Mouse (Mus musculus) heart, postnatal 10 days (tissue): ENCODE measurements around the gene Slc35f4. TPM values are rescaled to one million over a fixed set of nuclear protein-coding genes. Genes with fewer than 3 reads are reported as not detected.

Experiments
- DNase-seq, 2 experiments: peaks; one replicate each; pipeline ENCODE4 v3.0.0; 2021
- intact Hi-C: fragments of 180-260 bp; cut with DNase I; formaldehyde crosslinking; loops from one replicate; pipeline ENCODE4 v1.15.1; 2025
- total RNA-seq, 2 experiments: library from RNA; stranded (reverse); gene quantifications; 2 replicates each; pipeline ENCODE4 v1.2.3; 2021

Slc35f4 gene
- not detected for total RNA-seq

DNA sequence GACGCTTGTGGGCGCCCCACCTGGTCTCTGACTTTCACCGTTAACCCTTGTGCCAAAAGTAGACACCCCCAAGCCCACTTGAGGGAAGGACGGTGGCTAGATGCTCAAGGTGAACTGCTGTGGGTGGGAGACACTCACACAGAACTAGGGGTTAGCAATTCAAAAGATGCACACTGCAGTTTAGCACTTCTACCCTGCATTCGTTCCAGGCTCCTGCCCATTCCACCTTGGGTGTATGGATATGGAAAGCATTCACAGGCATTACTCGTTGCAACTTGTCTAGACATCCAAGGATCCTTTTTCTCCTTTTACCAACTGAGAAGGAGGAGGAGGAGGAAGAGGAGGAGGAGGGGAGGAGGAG lies at the start of gene Slc35f4:
Gene Slc35f4 (minus strand): TSS at position 116 of the 361 bp plus-strand sequence.
- DNase-seq = no peak
- intact Hi-C loops = loop anchor here (5.0 kb wide), 1 partner anchor 39 kb away; no protein-coding TSS in a partner anchor

GRCm38 (mm10) chr14:49568369-49568768 lies 42.5 kb upstream of the Slc35f4 start:
- no peak for DNase-seq
- intact Hi-C loops = no loop called here

DNA sequence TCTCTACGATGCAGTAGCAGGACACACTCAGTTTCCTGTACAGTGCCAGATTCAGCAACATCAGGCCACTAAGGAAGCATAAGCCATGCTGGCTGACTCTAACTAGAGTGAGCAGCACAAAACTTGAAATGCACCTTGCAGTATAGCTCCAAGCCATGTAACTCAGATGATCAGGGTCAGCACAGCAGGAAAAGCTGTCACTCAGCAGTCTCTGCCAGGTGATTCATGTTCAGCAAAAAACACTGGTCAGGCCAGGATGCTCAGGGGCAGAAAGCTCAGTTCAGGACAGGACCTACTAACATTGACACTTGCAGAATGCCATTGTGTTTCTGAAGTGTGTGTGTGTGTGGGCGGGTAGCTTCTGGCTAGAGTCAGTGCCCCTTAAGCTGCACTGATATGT lies 34.9 kb upstream of the Slc35f4 start:
- DNase-seq = no peak
- intact Hi-C loops = no loop called here

GRCm38 (mm10) chr14:49540104-49540503 lies 14.3 kb upstream of the Slc35f4 start:
- DNase-seq = peak; percentile 40 to 60
- intact Hi-C loops = loop anchor here (1.0 to 5.0 kb wide), 3 partner anchors 147 to 302 kb away; no protein-coding TSS in a partner anchor

DNA sequence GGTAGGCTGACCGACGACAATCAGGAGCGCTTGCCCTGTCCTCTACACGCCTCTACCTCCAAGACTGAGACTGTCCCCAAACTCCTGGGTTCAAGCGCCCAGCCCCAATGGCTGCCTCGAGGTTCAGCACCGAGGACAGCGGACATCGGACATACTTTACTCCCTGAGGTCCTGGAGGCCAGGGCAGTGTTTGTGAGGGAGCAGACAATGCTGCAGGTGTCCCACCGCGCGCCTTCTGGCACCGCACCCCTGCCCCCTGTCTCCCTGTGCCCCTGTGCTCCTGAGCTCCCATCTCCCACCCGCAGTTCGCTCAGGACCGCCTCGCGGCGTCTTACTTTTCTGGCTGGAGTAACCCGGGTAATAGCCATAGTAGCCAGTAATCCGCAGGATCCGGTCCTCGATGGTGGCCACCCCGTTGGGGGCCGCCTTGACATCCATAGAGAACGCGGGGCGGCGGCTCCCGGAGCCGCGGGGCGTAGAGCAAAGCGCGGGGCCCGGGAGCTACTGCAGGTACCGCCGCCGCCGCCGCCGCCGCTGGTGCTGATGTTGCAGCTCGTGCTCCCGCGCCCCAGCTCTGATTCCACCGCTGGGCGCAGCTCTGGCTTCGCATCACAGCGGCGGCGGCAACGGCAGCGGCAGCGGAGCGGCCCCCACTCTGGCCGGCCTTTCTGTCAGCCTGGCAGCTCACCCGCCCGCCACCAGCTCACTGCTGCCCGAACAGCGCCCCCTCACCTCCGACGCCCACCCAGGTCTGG lies 493 bp downstream of the Slc35f4 start:
- intact Hi-C loops = loop anchor here (5.0 kb wide), 1 partner anchor 38 kb away; no protein-coding TSS in a partner anchor
- DNase-seq = peak; percentile 80 to 85

DNA sequence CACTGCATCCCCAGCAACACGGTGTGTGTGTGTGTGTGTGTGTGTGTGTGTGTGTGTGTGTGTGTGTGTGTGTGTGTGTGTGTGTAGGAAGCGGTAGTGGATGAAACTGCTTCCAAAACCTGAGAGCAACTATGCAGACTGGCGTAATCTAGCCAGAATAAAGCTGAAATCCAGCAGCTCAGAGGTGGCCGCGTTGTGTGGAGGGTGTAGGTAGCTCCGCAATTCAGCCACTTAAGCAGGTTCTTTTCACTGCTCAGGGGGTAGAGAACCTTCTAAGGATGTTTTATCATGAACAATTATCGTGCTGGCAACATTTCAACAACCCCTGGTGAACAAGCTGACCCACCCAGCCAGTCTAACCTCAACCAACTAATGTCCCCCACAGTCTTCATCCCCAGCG lies 1.2 kb downstream of the Slc35f4 start:
- intact Hi-C loops = loop anchor here (5.0 kb wide), 1 partner anchor 37 kb away; no protein-coding TSS in a partner anchor

DNA sequence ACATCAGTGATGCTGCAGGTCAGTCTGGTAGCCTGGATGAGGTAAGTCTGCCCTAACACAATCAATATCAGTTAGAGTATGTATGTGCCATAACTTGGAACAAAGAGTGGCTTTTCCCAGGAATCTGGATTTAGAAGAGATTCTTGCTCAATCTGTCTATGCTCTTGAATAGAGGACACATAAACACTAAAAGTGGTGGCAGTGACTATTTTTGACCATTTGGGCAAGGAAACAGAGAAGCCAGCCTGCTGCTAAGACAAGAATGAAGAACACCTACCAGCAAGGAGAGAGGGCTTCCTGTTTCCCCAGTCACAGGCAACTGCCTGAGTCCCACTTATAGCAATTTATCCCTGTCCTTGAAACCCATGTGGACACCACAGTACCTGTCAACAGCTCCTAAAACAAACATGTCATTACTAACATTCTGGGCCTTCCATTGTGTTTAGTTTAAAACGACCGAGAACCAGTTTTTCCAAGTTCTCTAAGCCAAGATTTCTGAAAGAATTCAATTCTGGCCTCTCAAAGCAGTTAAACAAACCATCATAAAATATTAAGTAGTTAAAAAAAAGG lies 10.7 kb downstream of the Slc35f4 start:
- no peak for DNase-seq
- intact Hi-C loops = no loop called here

More for the DNA sequence above, 1.2 kb downstream of the Slc35f4 start:
- no peak for DNase-seq

GRCm38 (mm10) chr14:49514137-49514536 lies 11.7 kb downstream of the Slc35f4 start:
- peak; percentile 44 to 47 for DNase-seq
- intact Hi-C loops = no loop called here

DNA sequence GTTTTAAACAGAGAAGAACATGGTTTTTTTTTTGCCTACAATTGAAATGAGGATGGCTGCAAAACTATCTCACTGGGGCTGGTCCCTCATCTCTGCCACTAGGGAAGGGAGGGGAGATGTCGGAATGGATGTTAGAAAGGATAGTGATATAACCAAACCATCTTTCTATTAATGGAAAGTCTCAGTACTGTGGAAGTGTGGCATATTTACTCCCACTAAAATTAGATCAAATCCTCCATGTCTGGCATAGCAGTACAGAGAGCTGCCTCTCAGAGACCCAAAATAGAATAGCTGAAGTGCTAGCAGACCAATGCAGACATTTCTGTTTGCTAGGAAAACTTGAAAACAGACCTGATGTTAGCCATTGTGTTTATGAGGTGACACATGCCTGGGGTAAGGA lies 30.7 kb downstream of the Slc35f4 start:
- intact Hi-C loops = no loop called here
- peak in 1 of 2 experiments; percentile 21 for DNase-seq

DNA sequence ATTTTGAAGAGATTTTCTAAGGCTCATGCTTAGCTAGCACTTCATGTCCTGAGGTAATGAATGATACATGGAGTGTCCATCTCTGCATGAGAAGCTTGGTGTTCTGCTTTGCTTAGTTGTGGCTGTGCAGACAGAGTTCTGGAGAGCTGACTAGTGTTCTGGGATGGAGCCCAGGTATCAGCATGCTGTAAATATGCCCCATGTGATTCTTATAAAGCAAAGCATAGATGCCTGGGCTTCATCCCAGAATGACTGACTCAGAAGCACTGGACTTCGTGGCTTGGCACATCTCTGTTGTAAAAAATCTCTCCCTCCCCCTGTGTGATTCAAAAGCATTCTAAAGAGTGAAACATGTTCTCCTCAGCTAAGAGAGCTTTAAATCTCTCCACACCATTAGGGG lies 32.1 kb downstream of the Slc35f4 start:
- intact Hi-C loops = no loop called here
- peak; percentile 48 to 76 for DNase-seq

- no peak for DNase-seq
- intact Hi-C loops = no loop called here
Observed at GRCm38 (mm10) chr14:49492506-49492905, 33.3 kb downstream of the Slc35f4 start.

- intact Hi-C loops = no loop called here
- no peak for DNase-seq
Observed at GRCm38 (mm10) chr14:49476602-49477001, 49.2 kb downstream of the Slc35f4 start.

DNA sequence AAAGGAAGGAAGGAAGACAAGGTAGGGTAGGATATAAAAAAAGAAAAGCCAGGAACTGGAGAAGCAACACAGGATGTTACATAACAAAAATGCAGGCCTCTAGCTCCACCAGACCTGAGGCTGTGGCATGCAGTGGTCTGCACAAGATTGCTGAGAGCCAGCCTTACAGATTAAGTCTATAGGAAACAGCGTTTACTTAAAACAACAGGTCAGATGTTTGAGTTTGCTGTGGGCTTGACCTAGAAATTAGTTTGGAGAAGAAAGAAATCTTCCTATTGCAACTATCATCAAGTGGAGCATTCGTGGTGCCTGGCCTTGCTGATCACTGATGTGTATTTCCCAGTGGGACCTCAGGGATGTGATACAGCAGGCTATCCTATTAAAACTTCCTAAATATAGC lies 64.1 kb downstream of the Slc35f4 start:
- intact Hi-C loops = no loop called here
- peak; percentile 4 to 6 for DNase-seq

- intact Hi-C loops = no loop called here
- DNase-seq = no peak
Observed at GRCm38 (mm10) chr14:49460799-49461198, 65.0 kb downstream of the Slc35f4 start.

DNA sequence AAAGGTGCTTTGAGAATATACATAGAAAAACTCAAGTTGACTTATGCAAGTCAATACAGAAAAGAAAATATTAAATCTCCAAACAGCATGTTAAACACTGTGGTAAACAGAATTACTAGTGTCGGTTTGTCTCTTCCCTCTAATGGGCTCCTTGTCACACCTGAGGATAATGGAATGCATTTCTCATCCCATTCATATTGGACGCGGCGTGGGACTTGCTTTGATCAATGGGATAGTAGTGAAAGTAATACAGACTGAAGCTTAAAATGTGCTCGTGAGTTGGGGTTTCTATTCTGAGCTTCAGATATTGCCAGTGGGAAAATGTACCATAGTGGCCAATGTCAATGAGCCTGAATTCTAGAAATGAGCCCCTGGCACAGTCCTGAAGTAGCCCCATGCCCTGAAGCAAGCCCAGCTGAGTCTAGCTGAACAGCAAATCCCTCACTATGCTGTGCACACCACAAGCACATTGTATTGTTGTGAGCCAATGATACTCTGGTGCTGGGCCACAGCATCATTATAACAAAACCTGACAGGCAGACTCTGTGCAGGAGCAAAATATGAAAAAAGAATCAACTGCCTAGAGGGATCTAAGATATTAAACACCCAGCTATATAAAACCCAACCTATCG lies 71.4 kb downstream of the Slc35f4 start:
- no peak for DNase-seq
- intact Hi-C loops = no loop called here

GRCm38 (mm10) chr14:49453782-49454181 lies 72.1 kb downstream of the Slc35f4 start:
- DNase-seq = peak in 1 of 2 experiments; percentile 4
- intact Hi-C loops = no loop called here

DNA sequence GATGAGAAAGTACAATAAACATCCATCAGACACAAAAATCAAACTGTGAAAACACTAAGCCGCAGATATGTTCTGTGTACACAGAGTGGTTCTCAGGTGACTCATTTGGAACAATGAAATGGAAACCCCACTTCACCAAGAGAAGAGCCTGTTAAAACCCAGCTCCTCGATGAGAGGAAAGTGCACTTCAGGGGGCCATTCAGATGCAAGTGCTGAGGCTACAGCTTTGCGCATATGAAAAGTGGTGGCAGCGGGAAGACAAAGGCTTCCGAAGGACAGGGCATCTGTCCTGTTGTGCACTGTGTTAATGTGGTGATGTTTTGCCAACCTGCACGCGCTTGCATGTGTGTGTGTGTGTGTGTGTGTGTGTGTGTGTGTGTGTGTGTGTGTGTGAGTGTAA lies 78.2 kb downstream of the Slc35f4 start:
- intact Hi-C loops = no loop called here
- DNase-seq = no peak

DNA sequence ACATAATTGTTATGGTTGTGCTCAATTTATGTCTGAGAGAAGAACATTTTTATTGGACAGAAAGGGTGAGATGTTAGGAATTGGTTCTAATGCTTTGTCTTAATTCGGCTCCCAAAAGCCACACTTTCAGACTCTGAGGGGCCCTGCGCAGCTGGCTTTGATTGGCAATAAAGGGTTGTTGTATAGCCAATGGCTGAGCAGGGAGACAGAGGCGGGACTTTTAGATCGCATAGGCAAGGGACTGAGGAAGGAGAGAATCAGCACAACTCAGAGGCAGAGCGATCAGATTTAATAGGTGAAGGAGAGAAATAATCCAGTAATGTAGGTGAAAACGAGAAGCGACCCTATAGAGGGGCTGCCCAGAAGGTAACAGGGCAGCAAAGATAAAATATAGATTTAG lies 79.4 kb downstream of the Slc35f4 start:
- intact Hi-C loops = no loop called here

DNA sequence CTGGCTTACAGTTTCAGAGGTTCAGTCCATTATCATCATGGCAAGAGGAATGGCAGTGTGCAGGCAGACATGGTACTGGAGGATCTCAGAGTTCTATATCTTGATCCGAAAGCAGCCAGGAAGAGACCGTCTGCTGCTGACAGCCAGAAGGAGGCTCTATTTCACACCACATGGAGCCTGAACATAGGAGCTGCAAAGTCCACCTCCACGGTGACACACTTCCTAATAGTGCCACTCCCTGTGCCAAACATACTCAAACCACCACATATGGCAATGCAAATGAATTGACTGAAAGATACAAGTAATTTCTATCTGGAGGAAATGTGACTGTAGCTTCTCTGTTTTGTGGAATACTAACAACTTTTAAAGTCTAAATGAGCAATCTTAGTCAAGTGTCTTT lies 89.0 kb downstream of the Slc35f4 start:
- intact Hi-C loops = no loop called here
- no peak for DNase-seq

More for the DNA sequence above, 79.4 kb downstream of the Slc35f4 start:
- no peak for DNase-seq

DNA sequence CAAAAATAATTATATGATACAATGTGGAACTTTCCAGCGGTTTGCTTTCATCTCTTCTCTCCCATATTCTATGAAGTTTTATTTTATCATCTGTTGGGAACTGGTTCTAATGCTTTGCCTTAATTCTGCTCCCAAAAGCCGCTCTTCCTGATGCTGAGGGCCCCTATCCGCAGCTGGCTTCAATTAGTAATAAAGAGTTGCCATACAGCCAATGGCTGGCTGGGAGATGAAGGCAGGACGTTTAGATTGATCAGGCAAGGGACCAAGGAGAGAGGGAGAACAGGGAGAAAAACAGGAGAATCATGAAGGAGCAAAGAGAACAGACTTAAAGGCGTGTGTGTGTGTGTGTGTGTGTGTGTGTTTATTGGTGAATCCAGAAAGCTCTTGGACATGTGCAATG lies 94.0 kb downstream of the Slc35f4 start:
- intact Hi-C loops = no loop called here
- DNase-seq = no peak

DNA sequence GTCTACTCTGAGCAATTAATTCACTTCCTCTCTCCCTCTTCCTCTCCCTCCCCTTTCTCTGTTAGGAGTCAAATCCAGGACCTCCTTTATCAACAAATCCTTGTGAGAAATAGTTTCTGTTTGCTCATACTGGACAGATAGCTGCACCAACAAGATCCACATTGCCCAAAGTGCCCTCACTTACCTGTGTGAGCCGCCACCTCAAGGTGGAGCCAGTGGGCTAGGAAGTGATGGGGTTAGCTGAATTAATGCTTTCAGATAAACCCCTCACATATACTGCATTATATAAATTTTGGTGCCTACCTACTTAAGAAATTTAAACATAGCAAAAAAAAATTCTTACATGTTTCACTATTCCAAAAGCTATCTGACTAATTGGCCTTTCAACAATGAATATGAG lies 133.4 kb downstream of the Slc35f4 start:
- peak; percentile 5 to 23 for DNase-seq
- intact Hi-C loops = loop anchor here (2.0 kb wide), 2 partner anchors 148 to 330 kb away; no protein-coding TSS in a partner anchor

GRCm38 (mm10) chr14:49362161-49362560 lies 163.7 kb downstream of the Slc35f4 start:
- DNase-seq = no peak
- intact Hi-C loops = no loop called here
